In genomic region chr11:76039271-76040053, GRCm38 (mm10) we compare ENCODE assay signal across 29 mouse cellular contexts. TPM values are rescaled to one million over a fixed set of nuclear protein-coding genes. Genes with fewer than 3 reads are reported as not detected.
A peak's percentile ranks its signal among the peaks of the same experiment; 100 is the strongest.
DNase-seq lines count a peak whose midpoint lies in the region; ATAC-seq and TF ChIP-seq lines count a peak whose summit lies in the region.
"Had no signal": no experiment of that assay in that cellular context is flagged by ENCODE, and none has a peak within 500 bp of the region (broad histone marks: within the 10 kb centered on the region; RNA-seq: fewer than 3 reads in every experiment).

No protein-coding gene starts in this region.

- H3K79me2 ChIP-seq in heart, adult 2 months (replicated peaks; ENCODE audit: control insufficient read depth, insufficient read depth, low read length), result no peaks in the 10 kb centered on the region

- no peak for TF ChIP-seq CTCF in heart, adult 2 months (IDR thresholded peaks at IDR 0.05)

- TF ChIP-seq EP300 in heart, adult 2 months (IDR thresholded peaks at IDR 0.05; ENCODE audit: insufficient read depth, low read depth, low read length), result no peak

- WGBS in heart, adult 2 months, result 75% methylated on average over 3 of the region's 3 CpGs
- WGBS in heart, embryonic 11.5 days (ENCODE audit: insufficient replicate concordance), result 75% methylated on average over 3 of the region's 3 CpGs

- intact Hi-C loops in heart, adult 2 months (cut with DNase I), result loop anchor here (5.0 kb wide), 1 partner anchor 102 kb away; the partner anchor contains the start of gene Rph3al
- intact Hi-C loops in left cerebral cortex, postnatal 25 days (cut with DNase I), result loop anchor here (5.0 kb wide), 1 partner anchor 172 kb away; no protein-coding TSS in a partner anchor

- no peak for TF ChIP-seq POLR2A in heart, adult 2 months (IDR thresholded peaks at IDR 0.05; ENCODE audit: insufficient read depth, low read depth, low read length)

- H3K36me3 ChIP-seq in heart, adult 2 months (ENCODE audit: control insufficient read depth, insufficient read depth, low read length), result peaks cover 11% of the 10 kb centered on the region
- no peaks in the 10 kb centered on the region for H3K36me3 ChIP-seq in heart, embryonic 11.5 days (ENCODE audit: control insufficient read depth, insufficient read depth, low read length)
- H3K36me3 ChIP-seq: embryonic facial prominence, embryonic 12.5 days; forebrain, embryonic 12.5 days; heart, embryonic 13.5 days; limb, embryonic 12.5 days; midbrain, embryonic 15.5 days; neural tube, embryonic 13.5 days had no signal

- H3K4me3 ChIP-seq in heart, adult 2 months, result no peak overlapping the region
- H3K4me3 ChIP-seq in heart, embryonic 11.5 days (ENCODE audit: low read depth, low read length), result no peak overlapping the region
- H3K4me3 ChIP-seq: embryonic facial prominence, embryonic 12.5 days; forebrain, embryonic 12.5 days; heart, embryonic 13.5 days; layer of hippocampus, adult 2 months; limb, embryonic 12.5 days; megakaryocyte, embryonic 14.5 days; midbrain, embryonic 15.5 days; myocyte; neural tube, embryonic 13.5 days had no signal

- H3K27me3 ChIP-seq in heart, adult 2 months (ENCODE audit: control insufficient read depth, insufficient read depth, low read length), result no peaks in the 10 kb centered on the region
- H3K27me3 ChIP-seq in heart, embryonic 11.5 days (ENCODE audit: control insufficient read depth, insufficient read depth, low read length), result no peaks in the 10 kb centered on the region
- H3K27me3 ChIP-seq: embryonic facial prominence, embryonic 12.5 days; forebrain, embryonic 12.5 days; heart, embryonic 13.5 days; limb, embryonic 12.5 days; midbrain, embryonic 15.5 days; neural tube, embryonic 13.5 days had no signal

- no peak for DNase-seq in heart, adult 2 months
- DNase-seq in Muller cell, postnatal 12 days (ENCODE audit: inconsistent ontology term), result peak; percentile 59
- DNase-seq in cerebellum, adult 11 months, result peak; percentile 68
- peak; percentile 86 for DNase-seq in cerebellum, adult 9-11 months
- DNase-seq in frontal cortex, adult 2 months (ENCODE audit: extremely low spot score in 1 of 2, low spot score in 1 of 2), result no peak
- DNase-seq in left cerebral cortex, postnatal 25 days (ENCODE audit: low spot score in 2 of 2), result no peak
- DNase-seq in right cerebral cortex, adult 2 months (ENCODE audit: low spot score in 2 of 2), result no peak
- DNase-seq: adrenal gland, postnatal 25 days; heart, adult 11 months; heart, postnatal 14 days; kidney, adult 11 months; kidney, postnatal 10 days; liver, postnatal 0 days; lung, postnatal 10 days; retina, postnatal 1 day had no signal

- no peaks in the 10 kb centered on the region for H3K9me3 ChIP-seq in heart, embryonic 11.5 days (replicated peaks; ENCODE audit: control insufficient read depth, low read length)
- H3K9me3 ChIP-seq: embryonic facial prominence, embryonic 12.5 days; forebrain, embryonic 12.5 days; heart, embryonic 13.5 days; limb, embryonic 12.5 days; midbrain, embryonic 15.5 days; neural tube, embryonic 13.5 days had no signal

- no peak for ATAC-seq in heart, embryonic 11.5 days (replicated peaks; ENCODE audit: insufficient number of reproducible peaks, low FRiP score, low TSS enrichment)
- ATAC-seq: hindbrain, postnatal 0 days; liver, postnatal 0 days; midbrain, embryonic 15.5 days had no signal

- H3K27ac ChIP-seq in heart, adult 2 months, result peak overlapping the region; percentile 47; the same call in 1 of the 2 replicates
- H3K27ac ChIP-seq in heart, embryonic 11.5 days (ENCODE audit: low read depth, low read length), result no peak overlapping the region
- H3K27ac ChIP-seq: embryonic facial prominence, embryonic 12.5 days; forebrain, embryonic 12.5 days; heart, embryonic 13.5 days; hindbrain, postnatal 0 days; layer of hippocampus, adult 2 months; limb, embryonic 12.5 days; midbrain, embryonic 15.5 days; neural tube, embryonic 13.5 days had no signal

- no peak overlapping the region for H3K9ac ChIP-seq in heart, adult 2 months (ENCODE audit: low read depth, low read length)
- H3K9ac ChIP-seq in heart, embryonic 11.5 days (ENCODE audit: low read depth, low read length), result no peak overlapping the region
- H3K9ac ChIP-seq: embryonic facial prominence, embryonic 12.5 days; forebrain, embryonic 12.5 days; heart, embryonic 13.5 days; limb, embryonic 12.5 days; liver, postnatal 0 days; midbrain, embryonic 15.5 days; neural tube, embryonic 13.5 days had no signal

- H3K4me1 ChIP-seq in heart, adult 2 months (ENCODE audit: control insufficient read depth, insufficient read depth, low read length), result peaks cover 42% of the 10 kb centered on the region
- H3K4me1 ChIP-seq in heart, embryonic 11.5 days (ENCODE audit: control insufficient read depth, insufficient read depth, low read length), result peaks cover 4% of the 10 kb centered on the region; the same call in 1 of the 2 replicates

- H3K4me2 ChIP-seq in heart, embryonic 11.5 days, result no peak overlapping the region
- H3K4me2 ChIP-seq: embryonic facial prominence, embryonic 12.5 days; forebrain, embryonic 12.5 days; heart, embryonic 13.5 days; limb, embryonic 12.5 days; liver, embryonic 11.5 days; midbrain, embryonic 15.5 days; neural tube, embryonic 13.5 days had no signal

RNA-seq across cellular contexts. Expression of gene Rflnb, which starts 11.9 kb away (rescaled TPM):
- total RNA-seq in heart, adult 2 months (2021), result 10 to 100 TPM; 30.7 to 36.7 TPM
- polyA plus RNA-seq in heart, adult 2 months (2012; rRNA removed), result 18.5 and 34.4 TPM in 2 replicates
- polyA plus RNA-seq in heart, embryonic 11.5 days (2014; fragmentation: Nextera tagmentation; extraction: Ambion mirVana), result 8.3 and 9.0 TPM in 2 replicates
- polyA plus RNA-seq in frontal cortex, adult 2 months (2012; rRNA removed), result 8.4 and 10.6 TPM in 2 replicates
- total RNA-seq in left cerebral cortex, postnatal 25 days (2021), result 1 to 10 TPM; 8.9 to 9.8 TPM

RNA-seq across cellular contexts. Expression of gene 1700016K19Rik, which starts 39.8 kb away (rescaled TPM):
- not detected for total RNA-seq in heart, adult 2 months (2021)
- polyA plus RNA-seq in heart, adult 2 months (2012; rRNA removed), result 1.3 TPM in 1 of 2 replicates, not detected in the other
- not detected in 2 replicates for polyA plus RNA-seq in heart, embryonic 11.5 days (2014; fragmentation: Nextera tagmentation; extraction: Ambion mirVana)
- polyA plus RNA-seq in frontal cortex, adult 2 months (2012; rRNA removed), result 8.4 and 9.1 TPM in 2 replicates
- 1 to 10 TPM; 4.6 TPM for total RNA-seq in left cerebral cortex, postnatal 25 days (2021)
- total RNA-seq: adrenal gland, postnatal 25 days; gastrocnemius, adult 8-10 months had no signal
- polyA plus RNA-seq: CD4-positive, CD25-positive, alpha-beta regulatory T cell, adult 4 months; heart, embryonic 13.5 days; liver, embryonic 11.5 days; liver, postnatal 0 days had no signal

Comparison
In these comparisons a context has a peak if more than half of its experiments do, and no peak if none do; other contexts are left out.
1. DNase-seq: peak in Muller cell, postnatal 12 days (single experiment), cerebellum, adult 11 months (single experiment) and cerebellum, adult 9-11 months (single experiment); none in heart, adult 2 months (0 of 2), frontal cortex, adult 2 months (0 of 2), left cerebral cortex, postnatal 25 days (0 of 2) and right cerebral cortex, adult 2 months (0 of 2).